8 mouse cellular contexts compared by ENCODE assay signal in the genomic region with DNA sequence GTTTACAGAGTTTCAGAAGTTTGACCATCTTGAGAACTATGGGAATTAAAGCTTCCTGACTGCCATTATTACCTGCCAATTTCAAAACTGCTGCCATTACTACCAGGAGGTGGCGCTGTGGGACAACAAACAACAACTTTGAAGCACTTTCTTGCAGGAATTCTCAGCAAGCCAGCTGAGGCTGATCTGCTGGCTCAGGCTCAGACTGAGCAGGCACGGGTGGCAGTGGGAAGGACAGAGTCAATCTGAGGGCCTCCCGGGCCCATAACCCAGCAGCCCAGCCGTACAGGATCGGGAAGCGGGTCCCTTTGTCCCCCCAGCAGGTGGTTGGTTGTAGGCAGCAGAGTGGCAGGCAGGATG. TPM values are rescaled to one million over a fixed set of nuclear protein-coding genes. Genes with fewer than 3 reads are reported as not detected.
A peak's percentile ranks its signal among the peaks of the same experiment; 100 is the strongest.
DNase-seq lines count a peak whose midpoint lies in the region; ATAC-seq lines count a peak whose summit lies in the region.

No protein-coding gene starts in this region.

- H3K27ac ChIP-seq in lung, embryonic 16.5 days (ENCODE audit: low read length) = no peak overlapping the region

- no peaks in the 10 kb centered on the region for H3K9me3 ChIP-seq in lung, embryonic 16.5 days (ENCODE audit: control insufficient read depth, low read length)

- peak overlapping the region; percentile 38 for H3K4me3 ChIP-seq in lung, embryonic 16.5 days (ENCODE audit: low read length)

- H3K36me3 ChIP-seq in lung, embryonic 16.5 days (ENCODE audit: control insufficient read depth, insufficient read depth, low read length) = no peaks in the 10 kb centered on the region

- peaks cover 16% of the 10 kb centered on the region for H3K4me1 ChIP-seq in lung, embryonic 16.5 days (replicated peaks; ENCODE audit: control insufficient read depth, insufficient read depth, low read length)

- DNase-seq in MEL-GATA-1-ER (ENCODE audit: extremely low read depth, low read depth) = peak; percentile 14
- peak; percentile 43 to 66 for DNase-seq in cerebellum, adult 18-20 months
- peak; percentile 93 for DNase-seq in forelimb bud, embryonic 11.5 days (ENCODE audit: low read depth, low spot score)
- peak; percentile 85 to 87 for DNase-seq in heart, postnatal 36 days
- DNase-seq in layer of hippocampus, adult 8-10 months (ENCODE audit: low spot score in 2 of 2) = peak; percentile 66 to 89
- DNase-seq in retina, embryonic 14.5 days (ENCODE audit: low spot score) = peak; percentile 90
- peak; percentile 85 for DNase-seq in thymus, postnatal 4 days

- H3K9ac ChIP-seq in lung, embryonic 16.5 days (ENCODE audit: low read length) = peak overlapping the region; percentile 57

- intact Hi-C loops in heart, postnatal 36 days (cut with DNase I) = loop anchor here (1.0 to 10.0 kb wide), 2 partner anchors 28 to 556 kb away; no protein-coding TSS in a partner anchor

- ATAC-seq in lung, embryonic 16.5 days (ENCODE audit: low read depth) = peak; percentile 78

- peak overlapping the region; percentile 70 for H3K4me2 ChIP-seq in lung, embryonic 16.5 days (ENCODE audit: low read depth, low read length)

- WGBS in lung, embryonic 16.5 days = 7% methylated on average over 6 of the region's 6 CpGs

- no peaks in the 10 kb centered on the region for H3K27me3 ChIP-seq in lung, embryonic 16.5 days (ENCODE audit: control insufficient read depth, insufficient read depth, low read depth, low read length)

RNA-seq across cellular contexts. Expression of a gene that starts 13.7 kb away (rescaled TPM):
- under 1 TPM; 0.61 to 0.70 TPM for total RNA-seq in heart, postnatal 36 days (2021)
- total RNA-seq in layer of hippocampus, adult 8-10 months (2022) = 1 to 10 TPM; 1.6 to 5.2 (median 3.5) TPM
- 1.5 and 2.0 TPM in 2 replicates for polyA plus RNA-seq in lung, embryonic 16.5 days (2015; fragmentation: Nextera tagmentation; extraction: Ambion mirVana)

RNA-seq across cellular contexts. Expression of a gene that starts 24.4 kb away (rescaled TPM):
- total RNA-seq in heart, postnatal 36 days (2021) = not detected
- not detected for total RNA-seq in layer of hippocampus, adult 8-10 months (2022)
- not detected in 2 replicates for polyA plus RNA-seq in lung, embryonic 16.5 days (2015; fragmentation: Nextera tagmentation; extraction: Ambion mirVana)

RNA-seq across cellular contexts. Expression of a gene that starts 40.9 kb away (rescaled TPM):
- total RNA-seq in heart, postnatal 36 days (2021) = 1 to 10 TPM; 2.0 to 2.1 TPM
- not detected for total RNA-seq in layer of hippocampus, adult 8-10 months (2022)
- 3.1 and 3.8 TPM in 2 replicates for polyA plus RNA-seq in lung, embryonic 16.5 days (2015; fragmentation: Nextera tagmentation; extraction: Ambion mirVana)

Comparison
In these comparisons a context has a peak if more than half of its experiments do, and no peak if none do; other contexts are left out.
1. DNase-seq: peak in every context shown above with its lines; median percentile 93 in forelimb bud, embryonic 11.5 days; 90 in retina, embryonic 14.5 days; 86 in heart, postnatal 36 days; 85 in thymus, postnatal 4 days; 78 in layer of hippocampus, adult 8-10 months; 54 in cerebellum, adult 18-20 months; 14 in MEL-GATA-1-ER.